Mouse (Mus musculus) CH12.LX (cell line): ENCODE results near the gene Serpina1e.
"Not testable (repeated sequence)": the region's sequence is repeated elsewhere in the genome, so short reads cannot be mapped to it uniquely, and the experiment has no call there.

Experiments
- ELF1 ChIP-seq: IDR thresholded peaks from 2 replicates; pipeline ENCODE4 v1.6.1; 2014; ENCODE audit warnings: low read depth, mild to moderate bottlenecking, inconsistent platforms, low read length, improper control_type of control experiment
- MAX ChIP-seq: IDR thresholded peaks from 2 replicates; pipeline ENCODE4 v1.6.1; 2011; ENCODE audit warnings: low read length, improper control_type of control experiment
- POLR2A ChIP-seq: IDR thresholded peaks from 2 replicates; pipeline ENCODE4 v1.6.1; 2011; ENCODE audit warnings: low read depth, mild to moderate bottlenecking, improper control_type of control experiment, low read length

DNA sequence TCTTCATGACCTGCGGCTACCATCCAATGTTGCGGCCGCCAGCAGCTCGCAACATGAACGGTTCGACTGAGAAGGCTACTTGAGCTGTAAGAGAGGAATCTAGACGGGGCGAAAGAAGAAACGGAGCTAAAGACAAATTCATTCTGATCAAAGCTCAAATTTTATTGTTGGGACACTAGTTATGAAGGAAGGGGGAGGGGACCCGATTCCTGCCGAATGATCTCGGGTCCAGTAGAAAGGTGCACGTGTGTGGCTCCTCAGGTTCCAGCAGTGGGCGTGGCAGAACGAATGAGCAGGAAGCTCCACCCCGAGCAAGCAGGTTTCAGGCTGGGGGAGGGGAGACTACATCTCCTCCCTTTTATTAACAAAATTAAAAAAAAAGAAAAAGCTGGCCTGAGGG is 49.6 kb downstream of the Serpina1e start:
- TF ChIP-seq POLR2A, ELF1, MAX: not testable (repeated sequence)
